Mouse (Mus musculus): ENCODE results near the gene Calr4.

- no peak for TF ChIP-seq CTCF (IDR thresholded peaks at IDR 0.05; ENCODE audit: low read depth)
- no peak for TF ChIP-seq EP300 (IDR thresholded peaks at IDR 0.05; ENCODE audit: low read depth)
Observed at GRCm38 (mm10) chr4:109244506-109244905, 10.2 kb downstream of the Calr4 start.
